Mouse (Mus musculus): ENCODE results near the gene Bdp1. TPM values are rescaled to one million over a fixed set of nuclear protein-coding genes. Genes with fewer than 3 reads are reported as not detected.
"Not testable (repeated sequence)": the region's sequence is repeated elsewhere in the genome, so short reads cannot be mapped to it uniquely, and the experiment has no call there.

Gene Bdp1
- 10 to 100 TPM; 33.5 to 48.0 (median 45.6) TPM for total RNA-seq (2022)

DNA sequence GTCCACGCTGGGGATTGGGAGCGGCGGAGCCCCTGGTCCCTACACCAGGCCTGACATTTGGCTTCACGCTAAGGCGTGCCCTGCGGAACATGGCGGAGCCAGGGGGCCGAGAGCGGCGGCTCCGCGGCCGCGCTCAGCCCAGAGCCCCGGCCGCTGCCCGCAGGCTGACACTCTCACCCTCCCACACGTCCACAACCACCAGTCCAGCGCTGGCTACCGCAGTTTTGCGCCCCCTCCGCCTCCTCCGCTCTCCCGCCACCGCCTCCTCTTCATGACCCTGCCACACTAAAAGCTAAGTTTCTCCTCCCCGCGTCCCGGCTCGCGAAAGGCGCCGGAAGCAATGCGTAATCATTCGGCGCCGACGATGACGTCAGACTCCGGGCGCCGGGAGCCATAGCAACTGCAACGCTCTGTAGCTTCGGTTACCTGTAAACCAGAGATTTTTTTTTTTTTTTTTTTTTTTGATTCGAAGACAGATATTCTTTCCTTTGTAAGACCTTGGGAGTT is at the start of gene Bdp1:
TSS of gene Bdp1 (minus strand) at position 323 of the 507 bp plus-strand sequence.
- peak; percentile 83 to 95 for DNase-seq (ENCODE audit: low spot score in 2 of 2)

DNA sequence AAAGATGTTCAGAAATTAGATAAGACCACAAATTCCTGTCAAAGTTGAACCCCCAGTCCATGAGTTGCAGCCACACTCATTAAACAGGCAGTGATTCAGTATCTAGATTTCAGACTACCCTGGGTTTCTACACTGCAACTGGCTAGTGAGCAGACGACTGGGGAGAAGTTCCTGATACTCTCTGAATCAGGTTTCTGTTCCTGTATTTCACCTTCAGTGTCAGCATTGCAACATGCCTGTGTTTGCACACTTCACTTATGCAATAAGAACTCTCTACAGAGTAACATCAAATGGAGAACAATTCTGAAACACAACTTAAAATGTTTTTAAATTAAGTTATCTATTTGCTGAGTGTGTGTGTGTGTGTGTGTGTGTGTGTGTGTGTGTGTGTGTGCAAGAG is 48.8 kb upstream of the Bdp1 start:
- no peak for DNase-seq (ENCODE audit: low spot score in 2 of 2)

- no peak for DNase-seq (ENCODE audit: low spot score in 2 of 2)
Measured at GRCm38 (mm10) chr13:100141646-100142314, 37.9 kb upstream of the Bdp1 start.

DNA sequence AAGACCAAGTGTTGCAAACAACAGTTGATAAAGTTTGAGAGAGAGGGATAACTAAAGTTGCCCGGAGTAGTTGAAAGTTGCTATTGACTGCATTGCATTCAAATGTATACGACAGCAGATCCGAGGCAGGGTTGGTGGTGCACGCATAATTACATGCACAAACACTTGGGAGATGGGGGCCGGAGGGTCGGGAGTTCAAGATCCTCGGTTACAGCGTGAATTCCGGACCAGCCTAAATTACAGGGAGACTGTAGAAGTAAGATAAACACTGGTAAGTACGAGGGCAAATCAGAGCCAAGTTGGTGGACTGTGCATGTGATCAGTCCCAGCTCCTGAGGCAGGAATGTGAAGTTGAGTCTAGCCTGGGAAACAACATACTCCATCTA is 21.4 kb upstream of the Bdp1 start:
- DNase-seq (ENCODE audit: low spot score in 2 of 2), result no peak

DNA sequence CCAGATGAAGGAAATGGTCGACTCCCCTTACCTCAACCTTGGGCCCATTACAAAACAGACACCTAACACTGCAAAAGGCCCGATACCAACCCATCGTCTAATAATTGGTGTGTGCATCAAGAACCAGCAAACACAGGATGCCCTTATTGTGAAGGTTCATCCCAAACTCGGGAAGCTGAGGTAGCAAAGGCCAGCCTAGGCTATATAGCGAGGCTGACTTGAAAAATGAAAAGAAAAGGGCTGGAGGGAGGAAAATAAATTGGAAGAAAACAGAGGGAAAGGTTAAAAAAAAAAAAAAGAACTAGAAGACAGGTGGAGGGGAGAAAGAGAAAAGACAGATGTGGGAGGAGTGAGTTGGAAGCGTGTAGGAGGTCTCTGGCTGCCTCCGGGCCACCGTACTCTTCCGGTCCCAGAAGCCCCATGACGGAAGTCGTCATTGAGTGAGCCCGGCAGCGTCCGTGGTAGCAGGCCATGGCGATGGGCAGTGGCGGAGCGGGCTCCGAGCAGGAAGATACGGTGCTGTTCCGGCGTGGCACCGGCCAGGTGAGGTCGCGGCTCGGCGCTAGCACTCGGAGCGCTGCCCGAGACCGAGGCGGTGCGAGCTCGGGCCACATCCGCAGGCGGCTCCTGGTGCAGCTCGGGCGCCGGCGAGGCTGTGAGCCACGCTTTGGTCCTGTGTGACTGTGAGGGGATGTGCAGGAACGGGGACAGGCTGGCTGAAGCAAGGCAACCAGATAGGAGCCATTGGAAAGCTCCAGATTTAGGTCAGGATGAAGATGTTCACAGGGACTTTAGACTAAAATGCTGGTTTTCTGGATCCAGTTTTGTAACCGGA is 20.8 kb upstream of the Bdp1 start, which contains the start of gene Smn1:
TSS of gene Smn1 (plus strand) at position 430 of the 835 bp plus-strand sequence.
- DNase-seq (ENCODE audit: low spot score in 2 of 2), result peak; percentile 89 to 94

- DNase-seq (ENCODE audit: low spot score in 2 of 2), result no peak
Measured at GRCm38 (mm10) chr13:100123970-100124369, 20.1 kb upstream of the Bdp1 start.

- DNase-seq (ENCODE audit: low spot score in 2 of 2), result no peak
Measured at GRCm38 (mm10) chr13:100112218-100112972, 8.5 kb upstream of the Bdp1 start.

DNA sequence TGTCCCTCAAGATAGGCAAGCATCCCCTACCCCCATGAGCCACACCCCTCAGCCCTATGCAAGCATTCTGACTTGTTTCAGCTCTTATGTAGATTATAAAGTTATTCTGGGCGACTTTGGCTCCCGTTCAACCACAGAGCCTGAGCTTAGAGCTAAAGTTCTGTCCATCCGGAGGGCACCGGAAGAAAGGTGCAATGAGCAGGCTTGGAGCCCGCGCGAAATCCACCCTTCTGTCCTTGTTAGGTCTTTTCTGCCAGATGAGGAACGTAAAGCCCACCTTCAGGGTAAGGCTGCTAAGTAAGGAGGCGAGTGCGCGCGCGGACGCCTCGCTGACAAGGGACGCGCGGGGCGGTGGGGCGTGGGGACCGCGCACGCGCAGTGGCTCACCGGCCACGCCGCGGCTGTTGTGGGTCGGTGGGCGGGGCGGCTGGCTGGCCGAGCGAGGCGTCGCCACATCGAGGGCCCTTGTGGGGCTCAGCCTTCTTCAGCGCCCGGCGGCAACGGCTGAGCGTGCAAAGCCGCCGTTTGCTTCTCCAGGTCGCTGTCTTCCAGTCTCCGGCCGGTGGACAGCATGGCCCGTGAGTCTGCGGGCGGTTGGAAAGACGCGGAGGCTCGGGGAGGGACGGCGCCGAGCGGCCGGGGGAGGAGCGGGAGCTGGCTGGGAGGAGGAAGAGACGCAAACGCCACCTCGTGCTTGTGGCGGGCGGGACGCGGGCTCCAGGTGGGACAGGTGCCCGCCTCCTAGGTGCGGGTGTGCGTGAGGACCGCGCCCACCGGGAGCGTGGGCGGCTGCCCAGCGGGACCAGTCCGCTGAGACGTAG is 4.0 kb upstream of the Bdp1 start, which contains the start of gene Serf1:
TSS of gene Serf1 (plus strand) at position 361 of the 821 bp plus-strand sequence.
- DNase-seq (ENCODE audit: low spot score in 2 of 2), result peak; percentile 47 to 74

GRCm38 (mm10) chr13:100103052-100103658 is 715 bp downstream of the Bdp1 start:
- no peak for DNase-seq (ENCODE audit: low spot score in 2 of 2)

DNA sequence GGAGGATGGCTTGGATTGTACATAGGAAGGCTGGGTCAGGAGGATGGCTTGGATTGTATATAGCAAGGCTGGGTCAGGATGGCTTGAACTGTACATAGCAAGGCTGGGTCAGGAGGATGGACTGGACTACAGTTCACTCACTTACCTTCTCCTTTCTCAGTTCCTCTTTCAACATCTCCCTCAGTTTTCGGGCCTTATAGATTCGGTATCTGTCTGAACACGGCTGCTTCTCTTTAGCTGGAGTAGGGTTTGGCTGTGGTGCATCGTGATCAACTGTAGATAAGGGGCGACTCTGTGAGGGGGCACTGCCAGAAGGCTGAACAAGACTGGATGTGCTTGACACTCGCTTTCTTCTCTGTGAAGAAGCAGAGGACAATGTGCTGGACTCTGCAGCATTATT is 5.1 kb downstream of the Bdp1 start:
- DNase-seq (ENCODE audit: low spot score in 2 of 2), result no peak

DNA sequence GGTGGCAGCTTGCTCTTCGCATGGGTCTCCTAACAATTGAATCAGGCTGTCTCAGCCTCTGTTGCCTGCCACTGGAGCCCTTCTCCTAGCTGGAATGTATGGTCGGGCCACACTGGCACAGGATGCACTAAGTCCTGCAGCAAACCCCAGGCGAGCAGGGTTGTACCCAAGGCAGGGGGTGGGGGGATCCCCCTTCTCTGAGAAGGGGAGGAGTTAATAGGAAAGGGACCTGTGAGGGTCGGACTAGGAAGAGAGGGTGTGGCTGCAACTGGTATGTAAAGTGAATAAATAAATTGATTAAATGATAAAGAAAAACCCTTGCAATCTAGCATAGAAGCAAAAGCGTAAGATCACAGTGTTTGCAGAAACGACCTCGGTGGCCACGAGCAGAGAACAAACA is 32.4 kb downstream of the Bdp1 start:
- no peak for DNase-seq (ENCODE audit: low spot score in 2 of 2)

- no peak for DNase-seq (ENCODE audit: low spot score in 2 of 2)
Measured at GRCm38 (mm10) chr13:100067821-100068220, 36.0 kb downstream of the Bdp1 start.

GRCm38 (mm10) chr13:100063936-100064335 is 39.9 kb downstream of the Bdp1 start:
- DNase-seq (ENCODE audit: low spot score in 2 of 2), result no peak

GRCm38 (mm10) chr13:100057738-100058137 is 46.1 kb downstream of the Bdp1 start:
- not testable (repeated sequence) for DNase-seq (ENCODE audit: low spot score in 2 of 2)

- no peak for DNase-seq (ENCODE audit: low spot score in 2 of 2)
Measured at GRCm38 (mm10) chr13:100026013-100026412, 77.9 kb downstream of the Bdp1 start.

DNA sequence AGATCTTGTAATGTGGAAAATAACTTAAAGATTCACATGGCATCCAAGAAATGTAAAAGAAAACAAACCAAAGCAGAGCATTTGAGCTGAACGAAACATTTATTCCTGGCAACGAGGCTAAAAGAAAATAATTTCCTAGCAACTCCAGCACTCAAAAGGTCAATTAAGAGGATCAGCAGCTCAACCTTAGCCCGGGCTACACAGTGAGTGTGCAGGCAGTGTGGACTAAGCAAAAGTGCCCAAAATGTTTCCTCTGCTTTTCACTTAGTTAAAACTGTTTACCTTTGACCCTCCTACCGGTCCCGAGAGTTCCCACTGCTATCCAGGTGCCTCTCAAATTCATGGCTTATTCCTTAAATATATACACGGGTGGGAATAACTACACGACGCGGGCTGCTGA is 87.0 kb downstream of the Bdp1 start:
- no peak for DNase-seq (ENCODE audit: low spot score in 2 of 2)

DNA sequence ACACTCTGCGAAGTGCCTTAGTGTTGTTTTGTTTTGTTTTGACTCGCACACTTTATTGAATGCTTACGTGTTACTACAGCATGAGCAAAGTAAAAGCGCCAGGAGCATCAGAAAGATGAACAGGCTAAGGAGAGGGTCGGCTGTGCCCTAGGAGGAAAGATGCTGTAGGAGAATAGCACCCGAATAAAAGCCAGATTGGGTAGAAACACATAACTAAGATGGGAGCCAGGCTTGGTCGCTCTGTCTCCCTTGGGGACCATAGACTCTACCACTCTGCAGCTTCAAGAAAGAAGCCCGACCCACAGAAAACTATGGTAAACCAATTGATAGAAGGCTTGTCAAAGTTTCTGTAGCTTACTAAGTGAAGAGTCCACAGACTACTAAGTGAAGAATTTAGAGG is 87.9 kb downstream of the Bdp1 start:
- no peak for DNase-seq (ENCODE audit: low spot score in 2 of 2)

DNA sequence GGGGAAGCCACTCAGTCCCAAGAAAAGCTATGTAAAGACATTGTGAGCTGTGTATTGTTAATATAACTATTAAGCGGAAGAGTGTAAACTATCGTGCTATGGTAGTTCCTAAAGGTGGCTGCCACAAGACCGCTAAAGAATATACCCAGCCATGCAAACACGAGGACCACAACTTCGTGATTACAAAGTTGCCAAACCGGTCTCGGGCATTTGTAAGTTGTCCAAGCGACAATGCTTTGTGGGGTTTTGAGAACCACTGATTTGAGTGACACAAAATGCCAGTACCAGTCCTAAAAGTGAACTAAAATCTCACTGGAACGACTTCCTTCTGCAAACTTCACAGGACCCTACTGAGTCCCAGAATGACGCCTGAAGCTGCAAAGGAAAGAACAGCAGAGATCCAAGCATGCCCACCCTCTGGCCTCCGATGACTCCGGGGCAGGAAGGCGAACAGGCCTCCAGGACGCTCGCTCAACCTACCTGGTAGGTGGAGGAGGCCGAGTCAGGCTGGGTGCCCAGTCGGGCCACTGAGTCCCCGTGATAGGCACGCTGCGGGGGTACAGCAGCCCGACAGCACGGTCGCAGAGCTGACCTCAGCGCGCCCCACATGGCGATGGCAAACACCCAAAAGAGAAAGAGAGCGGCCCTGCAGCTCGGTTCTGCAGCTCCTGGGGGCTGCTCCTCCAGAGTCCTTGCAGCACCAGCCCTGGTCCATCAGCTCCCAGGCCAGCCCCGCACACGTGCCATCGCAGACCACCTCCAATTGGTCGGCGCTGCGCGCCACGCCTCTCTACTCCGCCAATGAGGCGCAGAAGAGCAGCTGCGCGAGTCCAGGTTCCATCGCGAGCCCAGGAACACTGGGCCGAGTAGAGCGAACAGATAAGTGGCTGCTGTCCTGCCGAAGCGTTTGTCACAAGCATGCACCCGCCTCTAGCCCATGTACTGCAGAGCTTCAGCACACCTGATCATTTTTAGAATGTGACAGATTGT is 88.7 kb downstream of the Bdp1 start, which contains the start of gene Mccc2:
TSS of gene Mccc2 (minus strand) at position 734 of the 990 bp plus-strand sequence.
- peak; percentile 78 to 80 for DNase-seq (ENCODE audit: low spot score in 2 of 2)

DNA sequence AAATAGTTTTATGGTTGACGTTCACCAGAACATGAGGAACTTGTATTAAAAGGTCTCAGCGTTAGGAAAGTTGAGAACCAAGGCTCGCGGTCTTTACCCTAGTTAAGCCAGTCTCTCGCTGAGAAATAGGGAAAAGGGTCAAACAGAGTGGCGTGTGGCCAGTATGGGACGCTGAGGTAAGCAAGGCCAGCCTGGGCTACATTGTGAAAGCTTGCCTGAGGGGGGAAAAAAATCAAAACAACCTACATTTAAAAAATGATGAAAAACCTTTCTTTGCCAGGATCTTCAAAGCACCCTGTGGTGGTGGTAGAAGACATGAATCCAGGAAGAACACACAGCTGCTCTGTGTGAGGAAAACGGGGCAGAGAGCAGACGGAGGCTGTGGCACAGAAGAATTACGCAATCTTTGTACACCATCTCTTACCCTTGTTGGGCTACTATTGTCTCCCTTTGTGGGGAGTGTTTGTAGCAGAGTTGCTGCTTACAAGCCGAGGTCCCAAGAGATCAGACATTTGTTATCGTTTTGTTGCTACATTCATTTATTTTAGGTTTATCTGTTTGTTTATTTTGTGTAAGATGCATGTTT is 97.9 kb downstream of the Bdp1 start:
- no peak for DNase-seq (ENCODE audit: low spot score in 2 of 2)
